Mouse (Mus musculus) erythroid progenitor cell, adult 5-6 weeks (primary cell): ENCODE results near the gene Eef2k. TPM values are rescaled to one million over a fixed set of nuclear protein-coding genes. Genes with fewer than 3 reads are reported as not detected.

Experiments used
- ATAC-seq: replicated peaks from 2 replicates; pipeline ENCODE4 v1.8.0; 2016; ENCODE audit warnings: moderate number of reproducible peaks, mild to moderate bottlenecking, moderate TSS enrichment, inconsistent platforms; ENCODE audit not compliant: poor library complexity, low FRiP score, severe bottlenecking
- total RNA-seq, 2 experiments: library from RNA; stranded (forward) in 1 of 2; stranded (reverse) in 1 of 2; fragments of 150-400 nt in 1 of 2; fragments of 186-747, 209-891 nt in 1 of 2; gene quantifications; 2 replicates each; pipeline versions ENCODE4 v1.2.3 to v1.2.4; 2015 to 2017; ENCODE audit warnings: low replicate concordance in 2 of 2

Gene Eef2k
- total RNA-seq, 2 experiments from 2014 or later, result 35.6 to 80.2 TPM

- ATAC-seq, result peak; percentile 75
Measured at GRCm38 (mm10) chr7:120843037-120843621, 498 bp downstream of the Eef2k start.

GRCm38 (mm10) chr7:120843852-120844435, 1.3 kb downstream of the Eef2k start:
- 0 out of 2 replicates have a peak, but pooled peaks have one; percentile 25 for ATAC-seq

- 0 out of 2 replicates have a peak, but pooled peaks have one; percentile 17 for ATAC-seq
Measured at GRCm38 (mm10) chr7:120844689-120845088, 2.1 kb downstream of the Eef2k start.

- no peak for ATAC-seq
Measured at GRCm38 (mm10) chr7:120848831-120849512, 6.3 kb downstream of the Eef2k start.

- no peak for ATAC-seq
Measured at GRCm38 (mm10) chr7:120850165-120850564, 7.5 kb downstream of the Eef2k start.

- ATAC-seq, result no peak
Measured at GRCm38 (mm10) chr7:120859854-120860253, 17.2 kb downstream of the Eef2k start.

- ATAC-seq, result no peak
Measured at GRCm38 (mm10) chr7:120860799-120861487, 18.3 kb downstream of the Eef2k start.

GRCm38 (mm10) chr7:120861488-120862047, 18.9 kb downstream of the Eef2k start:
- peak; percentile 79 for ATAC-seq

GRCm38 (mm10) chr7:120862196-120862595, 19.6 kb downstream of the Eef2k start:
- no peak for ATAC-seq

- no peak for ATAC-seq
Measured at GRCm38 (mm10) chr7:120862626-120863025, 20.0 kb downstream of the Eef2k start.

GRCm38 (mm10) chr7:120863476-120863875, 20.8 kb downstream of the Eef2k start:
- ATAC-seq, result no peak

- ATAC-seq, result peak; percentile 63
Measured at GRCm38 (mm10) chr7:120865100-120865499, 22.5 kb downstream of the Eef2k start.

GRCm38 (mm10) chr7:120865832-120866231, 23.2 kb downstream of the Eef2k start:
- ATAC-seq, result peak; percentile 86

GRCm38 (mm10) chr7:120866684-120867083, 24.1 kb downstream of the Eef2k start:
- no peak for ATAC-seq

GRCm38 (mm10) chr7:120867720-120868119, 25.1 kb downstream of the Eef2k start:
- ATAC-seq, result no peak

- ATAC-seq, result no peak
Measured at GRCm38 (mm10) chr7:120869883-120870282, 27.3 kb downstream of the Eef2k start.

- no peak for ATAC-seq
Measured at GRCm38 (mm10) chr7:120870431-120871008, 27.9 kb downstream of the Eef2k start.

- no peak for ATAC-seq
Measured at GRCm38 (mm10) chr7:120873083-120873482, 30.5 kb downstream of the Eef2k start.

GRCm38 (mm10) chr7:120874021-120874420, 31.4 kb downstream of the Eef2k start:
- ATAC-seq, result no peak
